Mouse (Mus musculus) megakaryocyte-erythroid progenitor cell, adult 5-6 weeks (primary cell): ENCODE results near the gene Cdc42bpb. TPM values are rescaled to one million over a fixed set of nuclear protein-coding genes. Genes with fewer than 3 reads are reported as not detected.

Experiments
- ATAC-seq: replicated peaks from 2 replicates; pipeline ENCODE4 v1.8.0; 2016; ENCODE audit warnings: mild to moderate bottlenecking, inconsistent platforms; ENCODE audit not compliant: severe bottlenecking, poor library complexity, low FRiP score, low TSS enrichment
- total RNA-seq, 2 experiments: library from RNA; stranded (forward) in 1 of 2; stranded (reverse) in 1 of 2; fragments of 200-1000, 215-1000 nt in 1 of 2; fragments of >200 nt in 1 of 2; fragmentation: Nextera tagmentation in 1 of 2; gene quantifications; 2 replicates each; pipeline ENCODE4 v1.2.3; 2014 to 2017

The Cdc42bpb gene
- total RNA-seq, 2 experiments from 2014 or later = 7.9 to 9.6 TPM

DNA sequence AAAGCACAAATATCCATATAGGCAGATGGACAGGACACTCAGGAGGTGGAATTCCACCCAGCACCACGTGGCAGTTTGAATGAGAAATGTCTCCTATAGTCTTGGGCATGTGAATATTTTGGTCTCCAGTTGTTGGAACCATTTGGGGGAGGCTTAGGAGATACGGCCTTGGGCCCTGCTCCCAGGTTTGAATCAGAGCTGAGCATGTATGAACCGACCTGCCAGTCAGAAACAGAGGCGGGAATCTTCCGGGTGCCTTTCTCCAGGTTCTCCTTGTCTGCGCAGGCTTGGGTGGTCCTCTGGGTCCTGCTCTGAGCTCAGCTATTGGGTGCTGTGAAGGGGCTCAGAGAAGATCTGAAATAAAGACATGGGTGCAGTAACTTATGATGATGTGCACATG lies 16.5 kb upstream of the Cdc42bpb start:
- no peak for ATAC-seq

DNA sequence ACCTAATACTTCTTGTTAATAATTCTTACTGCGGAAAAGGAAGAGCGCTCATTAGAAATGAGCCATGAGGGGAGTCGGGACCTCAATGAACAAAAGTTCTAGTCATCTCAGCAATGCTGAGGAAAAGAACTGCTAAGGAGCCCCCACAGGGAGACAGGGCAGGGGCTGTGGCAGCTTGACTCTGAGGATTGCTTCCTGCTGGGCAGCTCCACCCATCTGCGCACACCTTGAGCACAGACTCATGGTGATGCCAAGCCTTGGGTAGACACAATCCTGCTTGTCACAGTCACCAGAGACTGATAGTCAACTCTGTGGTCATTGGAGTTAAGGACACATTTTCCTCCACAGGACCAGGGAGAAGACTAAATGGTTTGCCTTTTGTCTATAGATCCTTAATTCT lies 9.6 kb upstream of the Cdc42bpb start:
- no peak for ATAC-seq

DNA sequence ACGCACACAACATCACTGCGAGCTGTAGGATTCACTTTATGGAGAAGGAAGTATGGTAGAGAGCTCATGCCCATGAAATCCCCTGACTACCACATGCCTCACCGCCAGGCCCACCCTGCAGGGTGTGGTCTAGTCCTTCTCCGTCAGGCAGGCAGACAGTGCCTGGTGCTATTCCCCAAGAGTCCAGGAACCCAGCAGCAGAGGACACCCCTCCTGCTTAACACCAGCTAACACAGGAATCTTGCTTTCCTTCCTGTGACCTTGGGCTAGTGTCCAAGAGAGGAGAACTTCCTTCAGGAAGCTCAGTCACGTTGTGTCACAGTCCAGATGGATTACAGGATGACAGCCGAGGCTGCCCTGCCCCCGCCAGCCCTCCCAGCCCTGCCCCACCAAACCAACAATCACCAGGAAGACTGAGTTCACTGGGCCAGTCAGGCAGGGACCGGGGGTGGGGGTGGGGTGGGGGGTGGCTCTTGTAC lies 9.2 kb upstream of the Cdc42bpb start:
- no peak for ATAC-seq

DNA sequence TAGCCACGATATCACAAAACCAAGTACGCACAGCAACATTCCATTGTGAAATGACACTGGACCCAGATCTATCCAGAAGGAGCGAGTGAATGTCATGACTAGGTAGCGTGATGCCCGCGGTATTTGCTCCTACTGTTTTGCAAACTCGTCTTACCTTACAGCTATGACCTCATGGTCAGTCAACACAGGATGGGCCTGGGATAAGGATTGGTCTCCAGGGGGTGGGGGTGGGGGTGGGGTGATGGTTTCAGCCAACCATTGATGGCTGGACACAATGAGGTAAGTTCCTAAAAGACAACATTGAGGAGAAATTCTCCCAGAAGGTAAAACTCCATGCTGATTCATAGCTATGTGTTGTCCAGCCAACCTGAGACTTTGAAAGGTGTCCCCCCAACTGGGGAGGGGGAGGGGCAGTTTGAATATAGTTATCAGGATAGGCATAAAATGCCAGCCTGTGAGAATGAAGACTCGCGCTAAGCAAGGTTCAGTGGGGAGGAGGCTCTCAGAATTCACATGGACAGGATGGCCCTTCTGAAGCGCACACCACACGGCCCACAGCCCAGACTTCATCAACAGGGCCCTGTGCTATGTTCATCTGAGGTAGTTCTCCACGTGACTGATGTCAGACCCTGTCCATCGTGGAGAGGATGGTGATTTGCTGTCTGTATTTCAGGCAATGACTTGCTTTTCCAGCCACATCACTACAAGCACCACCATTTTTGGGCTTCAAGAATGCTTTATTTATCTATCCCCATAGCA lies 8.5 kb upstream of the Cdc42bpb start:
- no peak for ATAC-seq

DNA sequence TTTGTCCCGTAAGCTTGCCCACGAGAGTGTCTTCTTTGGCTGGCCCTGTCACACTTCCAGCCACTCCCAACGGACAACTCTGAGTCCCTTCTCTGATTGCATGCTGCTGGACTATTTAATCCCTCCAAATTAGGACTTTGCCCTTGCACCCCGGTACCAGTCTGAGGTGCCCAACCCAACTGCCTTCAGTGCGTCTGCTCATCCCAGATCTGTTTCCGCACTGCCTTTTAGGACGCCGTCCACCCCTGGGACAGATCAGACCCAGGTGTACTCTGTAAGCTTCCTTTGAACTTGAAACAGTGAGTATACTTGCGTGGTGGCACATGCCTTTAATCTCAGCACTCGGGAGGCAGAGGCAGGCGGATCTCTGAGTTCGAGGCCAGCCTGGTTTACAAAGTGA lies 1.3 kb upstream of the Cdc42bpb start:
- ATAC-seq = no peak

DNA sequence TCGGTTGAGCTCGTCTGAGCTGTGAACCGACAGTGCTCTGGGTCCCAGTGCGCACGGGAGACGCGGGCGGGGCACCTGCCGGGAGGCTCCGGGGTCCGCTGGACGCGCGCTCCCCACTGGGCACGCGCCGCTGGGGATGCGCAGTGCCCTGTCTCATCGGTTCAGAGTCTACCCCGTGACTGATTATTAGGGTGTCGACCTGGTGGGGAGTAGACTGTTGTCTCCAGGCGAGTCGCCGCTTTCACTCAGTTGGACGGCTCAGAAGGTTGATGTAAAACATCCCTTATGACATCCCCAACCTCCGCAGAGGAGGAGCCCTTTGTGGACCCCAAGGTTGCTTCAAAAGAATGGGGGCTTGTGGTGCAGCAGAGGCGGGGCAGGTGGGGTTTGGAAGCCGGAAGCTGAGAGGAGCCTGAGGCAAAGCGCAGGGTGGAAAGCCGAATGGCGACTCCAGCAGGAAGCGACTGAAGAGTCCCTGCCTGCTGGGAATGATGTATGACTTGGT lies 520 bp upstream of the Cdc42bpb start:
- no peak for ATAC-seq

DNA sequence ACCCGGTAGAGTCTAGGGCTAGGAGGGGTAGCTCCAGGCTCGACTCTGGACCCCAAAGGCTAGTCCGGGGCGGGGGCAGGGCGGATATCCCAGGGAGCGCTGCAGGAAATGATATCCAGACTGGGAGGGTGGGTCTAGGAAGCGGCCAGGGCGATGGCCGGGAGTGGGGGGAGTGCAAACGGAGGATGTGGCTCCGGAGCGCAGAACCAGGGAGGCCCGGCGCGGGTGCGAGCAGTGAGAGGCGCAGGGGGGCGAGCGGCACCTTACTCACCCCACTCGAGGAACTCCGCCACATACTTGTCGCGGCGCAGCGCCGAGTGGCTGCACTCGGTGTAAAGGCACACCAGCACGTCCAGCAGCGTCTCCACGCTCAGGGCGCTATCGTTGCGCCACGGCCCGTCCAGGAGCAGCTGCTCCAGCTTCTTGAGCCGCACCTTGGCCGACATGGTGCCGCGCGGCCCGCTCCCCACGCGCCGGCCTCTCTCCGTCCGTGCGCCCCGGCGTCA lies 639 bp downstream of the Cdc42bpb start:
- ATAC-seq = peak; percentile 46

DNA sequence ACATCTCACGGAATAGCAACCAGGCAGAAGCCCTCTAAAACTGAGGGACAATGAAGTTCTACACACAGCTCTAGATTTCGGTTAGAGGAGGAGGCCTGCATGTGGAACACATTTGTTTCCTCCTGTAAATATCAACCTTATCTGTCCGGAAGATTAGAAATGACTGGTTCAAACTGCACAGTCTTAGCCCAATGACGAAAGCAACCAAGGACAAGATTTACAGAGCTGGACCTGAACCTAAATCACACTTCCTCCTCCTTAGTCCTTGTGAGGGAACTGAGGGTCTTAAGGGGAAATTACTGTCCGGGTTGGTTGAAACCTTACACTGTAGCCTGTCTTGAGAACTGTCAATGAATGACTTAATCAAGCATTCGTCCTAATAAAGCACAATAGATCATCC lies 1.5 kb downstream of the Cdc42bpb start:
- ATAC-seq = no peak

DNA sequence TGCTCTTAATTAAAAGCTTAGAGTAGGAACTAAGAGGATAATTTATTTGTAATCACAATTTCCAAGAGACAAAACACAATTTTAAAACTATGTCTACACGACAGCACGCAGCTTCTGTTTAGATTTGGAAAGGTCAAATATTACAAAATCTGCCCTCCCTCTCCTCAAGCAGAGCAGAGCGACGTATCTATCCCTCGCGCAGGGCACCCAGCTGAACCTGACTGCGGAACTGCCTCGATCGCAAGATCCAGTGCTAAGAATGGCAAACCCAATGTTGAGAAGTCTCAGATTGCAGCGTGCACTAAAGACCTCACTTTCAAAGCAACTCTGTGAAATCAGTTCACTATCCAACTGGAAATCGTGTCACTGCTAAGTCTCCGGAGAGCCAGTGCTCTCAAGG lies 2.0 kb downstream of the Cdc42bpb start:
- ATAC-seq = no peak

DNA sequence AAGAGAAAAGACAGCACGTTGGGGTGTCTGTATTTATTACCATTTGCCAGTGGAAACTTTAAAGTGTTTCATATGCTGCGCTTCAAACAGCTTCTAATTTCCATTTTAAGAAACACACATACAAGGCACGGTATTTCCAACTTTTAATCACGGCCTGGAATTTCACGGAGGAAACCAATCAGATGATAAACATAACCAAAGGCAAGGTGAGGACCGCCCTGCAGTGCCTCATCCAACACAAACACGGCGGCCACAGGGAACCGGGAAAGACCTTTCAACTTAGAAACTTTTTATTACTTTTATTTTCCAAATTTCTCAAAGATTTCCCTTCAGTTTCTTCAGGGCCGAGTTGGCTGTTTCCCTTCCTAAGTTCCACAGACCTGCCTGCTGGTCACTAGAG lies 2.8 kb downstream of the Cdc42bpb start:
- no peak for ATAC-seq

DNA sequence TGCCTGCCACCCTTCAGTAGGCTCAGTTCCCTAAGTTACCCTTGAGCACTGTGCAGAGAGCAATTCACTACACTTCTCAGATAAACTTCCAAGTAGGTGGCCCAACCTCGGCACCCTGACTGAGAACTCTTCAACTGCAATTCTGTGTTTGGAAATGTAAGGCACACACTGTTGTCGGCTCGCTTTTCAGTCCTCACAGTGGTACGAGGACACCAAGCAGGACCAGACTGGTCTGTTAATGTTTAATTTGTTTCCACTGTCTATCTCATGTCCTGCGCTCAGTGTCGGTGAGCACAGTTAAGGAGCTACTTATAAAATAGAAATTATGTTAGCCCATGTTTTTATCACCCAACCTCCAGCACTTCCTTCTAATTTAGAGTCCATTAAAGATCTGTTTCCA lies 4.1 kb downstream of the Cdc42bpb start:
- ATAC-seq = no peak

DNA sequence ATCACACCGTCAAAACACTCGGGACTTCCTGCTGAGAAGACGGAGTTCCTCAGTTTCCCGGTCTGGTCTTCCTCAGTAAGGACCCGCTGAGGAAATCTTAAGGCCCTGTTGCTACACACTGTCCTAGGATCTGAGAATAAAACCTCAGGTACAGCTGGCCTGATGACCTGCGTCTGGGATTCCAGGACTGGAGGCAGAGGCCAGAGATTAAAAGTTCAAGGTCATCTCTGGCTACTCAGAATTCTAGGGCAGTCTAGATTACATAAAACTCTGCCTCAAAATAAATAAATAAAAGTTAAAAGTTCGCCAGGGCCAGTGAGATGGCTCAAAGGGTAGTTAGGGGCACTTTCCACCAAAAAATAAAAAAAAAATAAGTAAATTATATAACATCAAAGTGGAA lies 5.6 kb downstream of the Cdc42bpb start:
- ATAC-seq = no peak

DNA sequence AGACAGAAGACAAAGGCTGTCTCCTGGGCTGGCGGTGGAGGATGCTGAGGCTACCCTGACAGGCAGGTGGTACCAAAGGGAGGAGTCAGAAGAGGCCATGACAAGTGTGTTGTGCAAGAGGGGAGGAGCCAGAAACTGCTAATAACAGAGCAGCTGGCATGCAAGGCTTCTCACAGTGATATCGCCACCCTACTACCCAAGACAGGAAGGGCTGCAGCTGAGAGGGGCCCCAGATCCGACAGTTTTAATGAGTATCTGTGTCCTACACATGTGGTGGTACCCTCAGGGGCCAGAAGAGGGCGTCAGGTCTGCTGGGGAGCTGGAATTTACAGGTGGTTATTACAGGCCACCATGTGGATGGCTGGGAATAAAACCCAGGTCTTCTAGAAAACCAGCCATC lies 7.3 kb downstream of the Cdc42bpb start:
- peak; percentile 52 for ATAC-seq

DNA sequence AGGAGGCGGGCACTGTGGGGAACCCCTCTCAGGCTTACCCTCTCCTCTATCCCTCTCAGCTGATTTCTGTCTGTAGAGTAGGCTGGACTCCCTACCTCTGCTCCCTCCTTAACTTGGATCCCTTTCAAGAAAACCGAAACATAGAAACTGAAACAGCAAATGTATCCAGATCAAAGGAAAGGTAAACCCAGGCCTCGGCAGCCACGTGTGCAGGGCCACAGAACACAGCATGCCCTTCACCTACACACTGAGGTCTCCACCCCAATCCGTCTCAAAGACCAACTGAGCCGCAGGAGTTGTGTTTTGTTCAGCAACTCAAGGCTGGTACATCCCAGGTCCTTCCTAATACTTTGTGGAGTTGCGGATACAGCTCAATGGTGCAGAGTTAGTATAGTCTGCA lies 10.5 kb downstream of the Cdc42bpb start:
- no peak for ATAC-seq

DNA sequence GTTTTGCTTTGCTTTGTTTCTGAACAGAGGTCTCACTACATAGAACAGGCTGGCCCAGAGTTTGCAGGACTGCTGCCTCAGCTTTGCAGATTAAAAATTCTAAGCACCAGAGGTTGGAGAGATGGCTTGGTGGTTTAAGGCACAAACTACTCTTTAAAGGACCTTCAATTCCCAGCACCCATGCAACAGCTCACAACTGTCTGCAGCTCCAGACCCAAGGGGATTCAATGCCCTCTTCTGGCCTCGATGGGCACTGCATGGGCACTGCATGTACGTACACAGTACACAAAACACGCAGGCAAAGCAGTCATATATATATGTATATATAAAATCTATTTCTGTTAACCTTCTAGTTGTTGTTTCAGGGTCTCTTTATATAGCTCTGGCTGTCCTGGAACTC lies 13.3 kb downstream of the Cdc42bpb start:
- ATAC-seq = no peak

DNA sequence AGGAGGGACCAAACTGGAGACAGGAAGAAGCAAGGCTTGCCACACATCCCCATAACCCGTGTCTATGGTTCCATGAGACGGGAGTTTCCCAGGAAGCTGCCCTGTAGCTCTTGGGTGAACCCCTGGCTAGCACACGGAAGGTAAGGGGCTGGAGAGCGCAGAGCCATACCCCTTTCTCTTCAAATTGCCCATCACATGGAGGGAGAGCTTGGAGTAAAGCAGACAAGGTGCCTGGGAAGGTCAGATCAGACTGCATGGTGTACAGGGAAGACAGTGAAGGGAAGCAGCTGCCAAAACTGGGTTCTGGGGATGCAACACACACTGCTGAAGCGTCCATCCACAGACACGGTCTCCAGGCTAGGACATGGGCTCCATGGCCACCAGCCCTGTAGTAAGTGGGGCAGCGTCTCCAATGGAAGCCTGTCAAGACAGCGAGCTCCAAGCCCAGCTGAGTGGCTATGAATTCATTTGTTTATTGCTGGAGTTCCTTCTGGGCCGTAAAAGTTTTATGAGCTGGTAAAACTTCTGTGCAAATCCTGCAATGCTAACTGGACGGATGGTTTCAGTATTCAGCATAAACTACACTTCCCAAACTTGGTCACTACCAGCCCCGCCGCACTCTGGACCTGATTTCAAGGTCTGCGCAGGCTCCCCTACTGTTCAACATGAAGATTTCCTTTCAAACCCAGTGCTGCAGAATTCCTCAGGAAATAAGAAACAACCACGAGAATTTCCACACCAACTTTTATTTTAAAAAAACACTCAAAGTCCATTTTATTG lies 16.0 kb downstream of the Cdc42bpb start:
- ATAC-seq = no peak

DNA sequence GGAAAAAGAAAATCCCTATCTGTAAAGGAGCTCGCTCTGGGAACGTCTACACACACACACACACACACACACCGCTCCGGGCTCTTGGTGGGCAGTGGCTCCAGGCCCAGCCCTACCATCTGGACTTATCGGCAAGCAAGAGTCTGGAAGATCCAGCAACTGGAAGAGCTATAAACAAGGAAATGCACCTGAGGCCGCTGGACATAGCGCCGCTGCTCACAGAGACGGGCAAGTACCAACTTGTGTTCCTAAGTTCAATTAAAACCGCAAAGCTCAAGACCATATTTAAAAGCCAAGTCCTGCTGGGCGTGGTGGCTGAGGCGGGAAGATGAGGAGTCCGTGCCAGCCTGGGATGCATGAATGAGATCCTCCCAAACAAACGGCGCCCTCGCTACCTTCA lies 16.8 kb downstream of the Cdc42bpb start:
- ATAC-seq = no peak

DNA sequence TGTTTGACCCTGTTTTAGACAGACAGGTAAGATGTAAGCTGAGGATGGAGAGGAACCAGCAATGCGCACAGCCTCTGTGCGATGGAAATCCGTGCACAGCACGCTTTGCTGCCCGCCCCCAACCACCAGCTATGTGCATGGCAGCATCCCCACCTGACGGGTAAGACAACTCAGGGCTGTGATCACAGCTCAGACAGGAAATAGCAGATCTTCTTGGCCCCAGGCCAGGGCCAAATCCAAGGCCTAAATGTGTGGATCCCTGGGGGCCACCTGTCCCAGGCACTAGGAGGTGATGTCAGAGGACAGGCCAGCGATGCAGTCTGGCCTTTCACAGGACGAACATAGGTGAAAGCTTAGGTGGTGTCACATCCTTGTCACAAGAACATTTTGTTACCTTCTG lies 21.3 kb downstream of the Cdc42bpb start:
- ATAC-seq = no peak

DNA sequence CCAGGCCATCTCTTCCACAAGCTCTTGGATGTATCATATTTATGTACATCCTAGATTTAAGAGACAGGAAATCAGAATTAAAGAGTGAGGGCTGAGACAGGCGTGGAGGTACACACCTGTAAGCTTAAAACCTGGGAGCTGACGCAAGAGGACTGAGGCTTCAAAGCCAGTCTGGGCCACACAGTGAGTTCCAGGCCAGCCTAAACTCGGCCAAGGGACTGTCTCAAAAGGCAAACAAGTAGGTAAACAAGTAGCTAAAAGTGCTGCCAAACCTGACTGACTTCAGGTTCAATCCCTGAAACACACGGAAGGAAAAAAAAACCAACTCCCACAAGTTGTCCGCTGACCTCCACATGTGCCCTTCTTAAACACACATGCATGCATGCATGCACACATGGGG lies 23.4 kb downstream of the Cdc42bpb start:
- no peak for ATAC-seq

DNA sequence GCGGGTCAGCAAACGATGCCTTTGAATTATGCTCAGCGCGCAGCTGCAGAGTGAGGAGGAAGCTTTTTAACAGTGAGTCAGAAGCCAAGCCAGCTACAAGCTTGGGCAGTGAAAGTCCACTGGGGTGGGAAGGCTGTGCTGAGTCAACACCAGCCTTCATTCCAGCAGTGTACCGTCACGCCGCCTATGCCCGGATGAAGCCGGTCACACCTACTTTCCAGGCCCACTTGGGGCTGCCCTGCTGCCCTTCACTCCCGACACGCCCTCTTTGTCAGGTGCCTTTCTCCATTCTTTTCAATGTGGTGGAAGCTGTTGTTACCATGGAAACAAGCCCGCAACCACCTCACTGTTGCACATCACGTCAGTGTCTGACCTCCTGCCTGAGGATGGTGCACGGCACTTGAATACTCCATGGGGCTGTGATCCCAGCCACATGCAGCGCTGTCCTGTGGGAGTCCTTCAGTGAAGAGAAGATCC lies 24.0 kb downstream of the Cdc42bpb start:
- no peak for ATAC-seq
